Mouse (Mus musculus) liver, adult 2 months (tissue): ENCODE results near the gene Kctd13. TPM values are rescaled to one million over a fixed set of nuclear protein-coding genes. Genes with fewer than 3 reads are reported as not detected.
"Not testable (repeated sequence)": the region's sequence is repeated elsewhere in the genome, so short reads cannot be mapped to it uniquely, and the experiment has no call there.

Experiments used
- DNase-seq: peaks from one replicate; pipeline ENCODE4 v3.0.0-alpha.2; 2011; ENCODE audit warnings: low read depth, low spot score; ENCODE audit errors: extremely low read depth
- H3K27ac ChIP-seq: fragments of 200-500 bp; replicated peaks from 2 replicates; pipeline ENCODE4 v1.5.1; 2012; ENCODE audit warnings: low read depth, mild to moderate bottlenecking, control low read depth, inconsistent platforms, low read length; ENCODE audit not compliant: insufficient read depth
- H3K27me3 ChIP-seq: fragments of 200-500 bp; 2 replicates; pipeline ENCODE4 v1.6.1; 2012; ENCODE audit warnings: mild to moderate bottlenecking, moderate library complexity, low read length, inconsistent platforms; ENCODE audit not compliant: control insufficient read depth, insufficient read depth
- H3K36me3 ChIP-seq: fragments of 200-500 bp; 2 replicates; pipeline ENCODE4 v1.6.1; 2012; ENCODE audit warnings: low read length, inconsistent platforms; ENCODE audit not compliant: control insufficient read depth, insufficient read depth
- H3K4me1 ChIP-seq: fragments of 200-500 bp; 2 replicates; pipeline ENCODE4 v1.6.1; 2011; ENCODE audit warnings: low read length; ENCODE audit not compliant: control insufficient read depth, insufficient read depth
- H3K4me3 ChIP-seq: fragments of 200-500 bp; 2 replicates; pipeline ENCODE4 v1.5.1; 2011; ENCODE audit warnings: low read depth, mild to moderate bottlenecking, control low read depth, low read length, moderate library complexity; ENCODE audit not compliant: insufficient read depth
- H3K79me2 ChIP-seq: fragments of 200-500 bp; 2 replicates; pipeline ENCODE4 v1.6.1; 2012; ENCODE audit warnings: inconsistent platforms, mild to moderate bottlenecking, low read length, moderate library complexity; ENCODE audit not compliant: control insufficient read depth, insufficient read depth
- H3K9ac ChIP-seq: fragments of 200-500 bp; 2 replicates; pipeline ENCODE4 v1.6.1; 2012; ENCODE audit warnings: low read depth, mild to moderate bottlenecking, control low read depth, inconsistent platforms, low read length
- CTCF ChIP-seq: fragments of 200-500 bp; IDR thresholded peaks from 2 replicates; pipeline ENCODE4 v1.5.1; 2011; ENCODE audit warnings: low read depth, low read length, control low read depth
- POLR2A ChIP-seq: fragments of 200-500 bp; IDR thresholded peaks from 2 replicates; pipeline ENCODE4 v1.6.1; 2011; ENCODE audit warnings: low read length, control low read depth; ENCODE audit not compliant: insufficient read depth; ENCODE audit errors: extremely low read depth
- WGBS: fragments of 180-500 bp; shearing (Covaris S2); methylation state at CpG from one replicate; pipeline ENCODE4 v1.1.7; 2018; 5-methylcytosine and 5-hydroxymethylcytosine counted together
- polyA plus RNA-seq: library from polyadenylated mRNA; depleted of rRNA; stranded (reverse); fragments of >200 nt; gene quantifications from 2 replicates; pipeline ENCODE4 v1.2.3, GENCODE M21; 2012
- total RNA-seq: library from RNA; depleted of rRNA; stranded (reverse); fragments of >200 nt; gene quantifications from 2 replicates; pipeline ENCODE4 v1.2.3, GENCODE M21; 2014

Kctd13 gene
- total and polyA plus RNA-seq, 2 experiments, result 2.1 to 7.6 TPM

- TF ChIP-seq CTCF (no peak), POLR2A (no peak)
- WGBS, result 21% methylated on average over 3 of the region's 3 CpGs
Observed at GRCm38 (mm10) chr7:126905590-126905989, 23.1 kb upstream of the Kctd13 start.

GRCm38 (mm10) chr7:126914844-126915243 is 13.8 kb upstream of the Kctd13 start:
- H3K4me1 ChIP-seq, result peaks cover 5% of the 10 kb centered on the region
- H3K4me3 ChIP-seq, result no peak overlapping the region
- 87% methylated on average over 3 of the region's 3 CpGs for WGBS
- H3K27ac ChIP-seq, result no peak overlapping the region
- no peaks in the 10 kb centered on the region for H3K27me3 ChIP-seq
- H3K36me3 ChIP-seq, result peaks cover 13% of the 10 kb centered on the region
- DNase-seq, result no peak
- H3K79me2 ChIP-seq, result peaks cover 28% of the 10 kb centered on the region; the same call in 1 of the 2 replicates
- no peak for TF ChIP-seq POLR2A
- no peak overlapping the region for H3K9ac ChIP-seq

More at GRCm38 (mm10) chr7:126905590-126905989, 23.1 kb upstream of the Kctd13 start:
- H3K27me3 ChIP-seq, result no peaks in the 10 kb centered on the region
- H3K79me2 ChIP-seq, result peaks cover 46% of the 10 kb centered on the region
- H3K36me3 ChIP-seq, result peaks cover 28% of the 10 kb centered on the region
- H3K4me1 ChIP-seq, result peaks cover 13% of the 10 kb centered on the region
- no peak overlapping the region for H3K4me3 ChIP-seq
- peak; percentile 58 for DNase-seq
- H3K27ac ChIP-seq, result no peak overlapping the region
- H3K9ac ChIP-seq, result no peak overlapping the region

- H3K27ac ChIP-seq, DNase-seq, H3K36me3 ChIP-seq, H3K9ac ChIP-seq, H3K27me3 ChIP-seq, H3K4me3 ChIP-seq: not testable (repeated sequence)
- Histone ChIP-seq H3K79me2 (peaks cover 34% of the 10 kb centered on the region; the same call in 1 of the 2 replicates), H3K4me1 (peaks cover 13% of the 10 kb centered on the region)
- WGBS, result 37% methylated on average over 4 of the region's 4 CpGs
Observed at GRCm38 (mm10) chr7:126918356-126918755, 10.3 kb upstream of the Kctd13 start.

- 68% methylated on average over 4 of the region's 4 CpGs for WGBS
- peaks cover 27% of the 10 kb centered on the region; the same call in 1 of the 2 replicates for H3K79me2 ChIP-seq
- H3K27me3 ChIP-seq, result no peaks in the 10 kb centered on the region
- no peak overlapping the region for H3K9ac ChIP-seq
- peaks cover 2% of the 10 kb centered on the region; the same call in 1 of the 2 replicates for H3K36me3 ChIP-seq
- peaks cover 16% of the 10 kb centered on the region for H3K4me1 ChIP-seq
- TF ChIP-seq CTCF, result no peak
- TF ChIP-seq POLR2A, result no peak
- DNase-seq, result no peak
- H3K4me3 ChIP-seq, result no peak overlapping the region
- 0 out of 2 replicates have a peak overlapping the region, but pooled peaks have one; percentile 2 for H3K27ac ChIP-seq
Observed at GRCm38 (mm10) chr7:126919973-126920372, 8.7 kb upstream of the Kctd13 start.

- peak; percentile 96 for DNase-seq
- H3K4me1 ChIP-seq, result peaks cover 16% of the 10 kb centered on the region
- peaks cover 2% of the 10 kb centered on the region; the same call in 1 of the 2 replicates for H3K36me3 ChIP-seq
- no peaks in the 10 kb centered on the region for H3K27me3 ChIP-seq
- peak overlapping the region; percentile 100 for H3K27ac ChIP-seq
- peaks cover 21% of the 10 kb centered on the region; the same call in 1 of the 2 replicates for H3K79me2 ChIP-seq
- peak overlapping the region; percentile 90 for H3K9ac ChIP-seq
- WGBS, result 15% methylated on average over 2 of the region's 2 CpGs
- TF ChIP-seq CTCF, result no peak
- no peak for TF ChIP-seq POLR2A
- peak overlapping the region; percentile 60 for H3K4me3 ChIP-seq
Observed at GRCm38 (mm10) chr7:126921563-126921962, 7.1 kb upstream of the Kctd13 start.

GRCm38 (mm10) chr7:126922624-126923060 is 6.0 kb upstream of the Kctd13 start, which contains the start of gene Tmem219:
Gene Tmem219 (minus strand): TSS chr7:126922917.
- no peak for TF ChIP-seq CTCF
- TF ChIP-seq POLR2A, result 0 out of 2 replicates have a peak, but pooled peaks have one; percentile 41
- peak; percentile 92 for DNase-seq
- H3K4me1 ChIP-seq, result peaks cover 16% of the 10 kb centered on the region
- H3K79me2 ChIP-seq, result peaks cover 18% of the 10 kb centered on the region; the same call in 1 of the 2 replicates
- peaks cover 2% of the 10 kb centered on the region; the same call in 1 of the 2 replicates for H3K36me3 ChIP-seq
- H3K9ac ChIP-seq, result peak within 1 kb of the TSS; percentile 90
- H3K27me3 ChIP-seq, result no peaks in the 10 kb centered on the region
- H3K4me3 ChIP-seq, result peak within 1 kb of the TSS; percentile 60
- H3K27ac ChIP-seq, result peak within 1 kb of the TSS; percentile 100
- WGBS, result 21% methylated on average over 5 of the region's 5 CpGs
